Mouse (Mus musculus): Measurements from ENCODE around the gene Sgo2a.

DNA sequence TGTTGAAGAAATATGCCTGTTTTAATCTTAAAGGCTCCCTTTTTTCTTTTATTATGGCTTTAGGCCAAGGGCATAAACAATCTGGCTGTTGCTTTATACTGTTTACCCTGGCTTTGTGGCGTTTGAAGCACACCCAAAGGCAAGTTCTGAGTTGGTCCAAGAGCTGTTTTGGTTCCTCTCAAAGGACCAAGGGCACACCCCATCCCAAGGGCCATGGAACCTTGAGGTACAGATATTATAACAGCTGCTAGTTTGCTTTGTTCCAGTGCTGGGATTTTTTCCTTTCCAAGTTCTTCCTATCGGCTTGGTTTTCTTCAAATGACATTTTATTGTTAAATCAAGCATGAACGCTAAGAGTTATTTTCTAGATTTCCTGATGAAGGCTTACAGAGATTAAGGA, 69.8 kb downstream of the Sgo2a start:
- no peak for TF ChIP-seq POLR2A (IDR thresholded peaks at IDR 0.05; ENCODE audit: extremely low read depth, insufficient read depth, low read length)
- no peak for TF ChIP-seq CTCF (IDR thresholded peaks at IDR 0.05; ENCODE audit: low read depth, low read length)
